Mouse (Mus musculus): ENCODE measurements around the gene Atxn1. TPM values are rescaled to one million over a fixed set of nuclear protein-coding genes. Genes with fewer than 3 reads are reported as not detected.

The Atxn1 gene
- total and polyA plus RNA-seq, 3 experiments, result 8.0 to 13.1 (median 9.7) TPM

- no peak for TF ChIP-seq SMC3 (IDR thresholded peaks at IDR 0.05; ENCODE audit: low read depth, low read length)
- peak; percentile 20; the same call in 1 of the 2 replicates for TF ChIP-seq ETS1 (conservative IDR thresholded peaks at IDR 0.05; ENCODE audit: low read depth, low read length)
- peak; percentile 66; the same call in 1 of the 2 replicates for TF ChIP-seq ZNF384 (IDR thresholded peaks at IDR 0.05; ENCODE audit: low read depth, low read length)
- TF ChIP-seq JUN (IDR thresholded peaks at IDR 0.05; ENCODE audit: insufficient read depth, low read depth, low read length), result no peak
- peak; percentile 64; the same call in 1 of the 2 replicates for TF ChIP-seq RCOR1 (conservative IDR thresholded peaks at IDR 0.05; ENCODE audit: low read depth, low read length)
- 0 out of 2 replicates have a peak, but pooled peaks have one; percentile 33 for TF ChIP-seq MAX (IDR thresholded peaks at IDR 0.05; ENCODE audit: low read length)
- TF ChIP-seq SIN3A (IDR thresholded peaks at IDR 0.05; ENCODE audit: low read length), result peak; percentile 67; the same call in 1 of the 2 replicates
- peak; percentile 37; the same call in 1 of the 2 replicates for TF ChIP-seq NELFE (IDR thresholded peaks at IDR 0.05; ENCODE audit: low read depth, low read length)
- TF ChIP-seq MXI1 (IDR thresholded peaks at IDR 0.05; ENCODE audit: low read depth, low read length), result peak; percentile 12; the same call in 1 of the 2 replicates
- no peak for TF ChIP-seq USF1 (IDR thresholded peaks at IDR 0.05; ENCODE audit: low read depth, low read length)
- no peak for TF ChIP-seq KAT2A (IDR thresholded peaks at IDR 0.05; ENCODE audit: insufficient replicate concordance, low read length)
- no peak for TF ChIP-seq CTCF (conservative IDR thresholded peaks at IDR 0.05 in 1 of 2, IDR thresholded peaks at IDR 0.05 in 1 of 2; ENCODE audit: low read depth in 2 of 2, low read length in 2 of 2)
- TF ChIP-seq BHLHE40 (IDR thresholded peaks at IDR 0.05; ENCODE audit: low read depth, low read length), result peak; percentile 72
- TF ChIP-seq MEF2A (IDR thresholded peaks at IDR 0.05; ENCODE audit: borderline replicate concordance, low read depth, low read length), result no peak
- 0 out of 2 replicates have a peak, but pooled peaks have one; percentile 31 for TF ChIP-seq TBP (conservative IDR thresholded peaks at IDR 0.05; ENCODE audit: low read depth, low read length)
- no peak for TF ChIP-seq GABPA (IDR thresholded peaks at IDR 0.05; ENCODE audit: insufficient replicate concordance, low read depth, low read length)
- peak; percentile 59; the same call in 1 of the 2 replicates for TF ChIP-seq CHD2 (IDR thresholded peaks at IDR 0.05; ENCODE audit: low read length)
- TF ChIP-seq POLR2AphosphoS2 (IDR thresholded peaks at IDR 0.05; ENCODE audit: low read depth, low read length), result no peak
- TF ChIP-seq MAZ (IDR thresholded peaks at IDR 0.05; ENCODE audit: low read depth, low read length), result peak; percentile 90
- no peak for TF ChIP-seq CHD1 (IDR thresholded peaks at IDR 0.05; ENCODE audit: low read depth, low read length)
- TF ChIP-seq MAFK (IDR thresholded peaks at IDR 0.05; ENCODE audit: insufficient replicate concordance, low read length), result 0 out of 2 replicates have a peak, but pooled peaks have one; percentile 17
- TF ChIP-seq ZMIZ1 (IDR thresholded peaks at IDR 0.05; ENCODE audit: low read depth, low read length), result 0 out of 2 replicates have a peak, but pooled peaks have one; percentile 55
- TF ChIP-seq MYC (IDR thresholded peaks at IDR 0.05; ENCODE audit: low read depth, low read length), result peak; percentile 28; the same call in 1 of the 2 replicates
- peak; percentile 30; the same call in 1 of the 2 replicates for TF ChIP-seq EP300 (IDR thresholded peaks at IDR 0.05; ENCODE audit: low read length)
- TF ChIP-seq PAX5 (IDR thresholded peaks at IDR 0.05; ENCODE audit: low read length), result no peak
- no peak for TF ChIP-seq E2F4 (IDR thresholded peaks at IDR 0.05; ENCODE audit: insufficient replicate concordance, low read depth, low read length)
- TF ChIP-seq UBTF (IDR thresholded peaks at IDR 0.05; ENCODE audit: low read depth, low read length), result no peak
- TF ChIP-seq ELF1 (IDR thresholded peaks at IDR 0.05; ENCODE audit: low read depth, low read length), result no peak
- TF ChIP-seq USF2 (conservative IDR thresholded peaks at IDR 0.05; ENCODE audit: low read depth, low read length), result no peak
- no peak; the same call in 1 of the 2 replicates for TF ChIP-seq RAD21 (IDR thresholded peaks at IDR 0.05; ENCODE audit: low read depth, low read length)
- peak; percentile 99 for TF ChIP-seq ZKSCAN1 (IDR thresholded peaks at IDR 0.05; ENCODE audit: borderline replicate concordance, low read depth, low read length)
- no peak for TF ChIP-seq ZC3H11A (IDR thresholded peaks at IDR 0.05; ENCODE audit: low read depth, low read length)
- TF ChIP-seq POLR2A (IDR thresholded peaks at IDR 0.05; ENCODE audit: low read depth, low read length), result peak; percentile 52
- no peak; the same call in 1 of the 2 replicates for TF ChIP-seq IRF4 (IDR thresholded peaks at IDR 0.05; ENCODE audit: low read depth, low read length)
- TF ChIP-seq NRF1 (IDR thresholded peaks at IDR 0.05; ENCODE audit: low read depth, low read length), result no peak
- peak; percentile 16; the same call in 1 of the 2 replicates for TF ChIP-seq TCF12 (IDR thresholded peaks at IDR 0.05; ENCODE audit: low read depth, low read length)
- TF ChIP-seq HCFC1 (IDR thresholded peaks at IDR 0.05; ENCODE audit: low read depth, low read length), result no peak; the same call in 1 of the 2 replicates
- TF ChIP-seq JUND (conservative IDR thresholded peaks at IDR 0.05; ENCODE audit: low read depth, low read length), result peak; percentile 27; the same call in 1 of the 2 replicates
- H3K4me3 ChIP-seq (replicated peaks in 1 of 3; ENCODE audit: low read depth in 2 of 3, low read length in 2 of 3, poor library complexity in 1 of 3), result peak overlapping the region in 2 of 3 experiments; percentile 26 to 35
- in situ Hi-C loops (cut with MboI; ENCODE audit: low pct_ligation_motif_present, low pct_unique_long_range_greater_than_20kb, low sequenced_read_pairs), result no loop called here
- H3K27ac ChIP-seq (ENCODE audit: insufficient read depth, low read depth), result peak overlapping the region; percentile 98
- DNase-seq (ENCODE audit: extremely low read depth), result peak; percentile 80
- peaks cover 3 to 37% of the 10 kb centered on the region in 2 experiments for H3K36me3 ChIP-seq (replicated peaks in 1 of 2; ENCODE audit: control insufficient read depth in 1 of 2, insufficient read depth in 1 of 2, low read length in 1 of 2)
- dilution Hi-C loops (cut with MboI; ENCODE audit: extremely low pct_ligation_motif_present, extremely low pct_unique_long_range_greater_than_20kb, low sequenced_read_pairs), result no loop called here
- H3K27me3 ChIP-seq (replicated peaks), result no peaks in the 10 kb centered on the region
- H3K9ac ChIP-seq (ENCODE audit: insufficient read depth, low read depth), result peak overlapping the region; percentile 19
- H3K4me1 ChIP-seq (ENCODE audit: control insufficient read depth in 1 of 2, insufficient read depth in 2 of 2), result peaks cover 30 to 72% of the 10 kb centered on the region in 2 experiments
- H3K79me2 ChIP-seq (replicated peaks; ENCODE audit: control insufficient read depth, extremely low read depth, insufficient read depth, poor library complexity, severe bottlenecking), result peaks cover 40% of the 10 kb centered on the region
- peak overlapping the region; percentile 85 for H3K4me2 ChIP-seq (ENCODE audit: insufficient read depth, low read depth, poor library complexity, severe bottlenecking)
- H3K9me3 ChIP-seq (replicated peaks; ENCODE audit: low read length), result no peaks in the 10 kb centered on the region
These were observed 61.1 kb downstream of the Atxn1 start for GRCm38 (mm10) chr13:45903519-45904274.
